Mouse (Mus musculus) embryonic stem cell, embryonic (primary cell): Measurements from ENCODE around the gene Glra1.

ENCODE experiments used
- CTCF ChIA-PET, 4 experiments: fragments of 300-600 bp in 2 of 4; fragments of 350-600 bp in 2 of 4; sonication (Branson Sonifier 250); formaldehyde crosslinking; loops; one replicate each; lab custom pipeline; 2022; ENCODE audit warnings: inconsistent platforms in 2 of 4; lab: Charles Lee
- POLR2A ChIA-PET, 4 experiments: fragments of 300-600 bp in 2 of 4; fragments of 350-600 bp in 2 of 4; sonication (Branson Sonifier 250); formaldehyde crosslinking; loops; one replicate each; lab custom pipeline; 2022; ENCODE audit warnings: antibody characterized with exemption in 4 of 4, inconsistent platforms in 1 of 4; lab: Charles Lee

Gene Glra1

DNA sequence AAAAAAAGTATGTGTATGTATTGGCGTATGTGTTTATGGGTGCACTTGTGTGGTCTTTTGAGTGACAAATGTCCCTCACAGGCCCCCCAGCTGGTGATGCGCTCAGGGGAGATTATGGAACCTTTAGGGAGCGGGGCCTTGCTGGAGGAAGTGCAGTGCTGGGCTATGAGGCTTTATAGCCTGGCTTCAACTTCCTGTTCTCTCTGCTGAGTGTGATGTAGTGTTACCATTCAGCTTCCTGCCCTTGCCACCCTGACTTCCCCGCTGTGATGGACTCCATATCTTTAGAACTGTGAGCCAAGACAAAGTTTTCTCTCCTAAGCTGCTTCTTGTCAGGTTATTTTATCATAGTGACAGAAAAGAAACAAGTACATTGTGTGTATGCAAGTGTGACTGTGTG, 65.3 kb downstream of the Glra1 start:
- CTCF ChIA-PET = interaction anchor here in 3 of 4 experiments (0.7 to 0.8 kb wide), 3 partner anchors 24 to 1060 kb away, joined by 3 read pairs; no protein-coding TSS in a partner anchor
- POLR2A ChIA-PET = interaction anchor here in 2 of 4 experiments (0.6 to 0.7 kb wide), 4 partner anchors 9 to 1914 kb away, joined by 3 to 5 read pairs (median 4); no protein-coding TSS in a partner anchor

DNA sequence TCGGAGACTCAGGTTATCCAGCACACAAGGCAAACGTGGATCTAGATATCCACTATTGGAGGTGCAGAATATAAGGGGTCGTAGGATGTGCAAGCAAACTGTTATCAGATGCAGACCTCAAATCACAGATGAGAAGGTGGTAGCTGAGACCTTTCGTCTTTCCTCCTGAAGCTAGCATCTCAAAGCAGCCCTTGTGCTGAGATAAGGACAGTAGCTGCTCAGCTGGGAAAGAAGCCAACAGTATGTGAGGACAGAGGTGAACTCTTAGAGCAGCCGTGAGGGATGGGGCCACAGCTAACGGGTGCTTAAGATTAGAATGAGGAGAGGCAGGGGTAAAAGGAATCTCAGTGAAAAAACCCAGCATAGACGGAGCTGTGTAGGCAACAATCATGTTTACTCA, 65.9 kb downstream of the Glra1 start:
- CTCF ChIA-PET = interaction anchor here in 3 of 4 experiments (0.7 to 0.8 kb wide), 3 partner anchors 23 to 1061 kb away, joined by 3 read pairs; no protein-coding TSS in a partner anchor
- POLR2A ChIA-PET = interaction anchor here in 2 of 4 experiments (0.6 to 0.7 kb wide), 4 partner anchors 10 to 1913 kb away, joined by 3 to 5 read pairs (median 4); no protein-coding TSS in a partner anchor

DNA sequence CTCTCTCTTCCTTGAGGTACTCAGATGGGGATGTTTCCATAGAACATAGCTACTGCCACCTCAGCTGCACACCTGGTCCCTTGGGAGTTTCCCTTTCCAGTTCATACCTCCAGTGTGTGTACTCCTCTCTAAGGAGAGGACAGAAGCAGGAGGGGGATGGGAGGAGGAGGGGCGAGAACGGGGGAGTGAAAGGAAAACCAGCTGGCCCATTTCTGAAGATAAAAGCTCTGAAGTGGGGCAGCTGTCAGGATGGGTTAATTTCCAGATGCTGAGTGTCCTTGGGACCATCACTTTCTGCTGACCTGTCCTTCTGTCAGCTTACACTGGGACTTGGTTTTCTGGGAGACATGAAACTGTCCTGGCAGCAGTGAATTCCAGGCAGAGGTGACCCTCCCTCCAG, 73.2 kb downstream of the Glra1 start:
- POLR2A ChIA-PET = no interaction called here

DNA sequence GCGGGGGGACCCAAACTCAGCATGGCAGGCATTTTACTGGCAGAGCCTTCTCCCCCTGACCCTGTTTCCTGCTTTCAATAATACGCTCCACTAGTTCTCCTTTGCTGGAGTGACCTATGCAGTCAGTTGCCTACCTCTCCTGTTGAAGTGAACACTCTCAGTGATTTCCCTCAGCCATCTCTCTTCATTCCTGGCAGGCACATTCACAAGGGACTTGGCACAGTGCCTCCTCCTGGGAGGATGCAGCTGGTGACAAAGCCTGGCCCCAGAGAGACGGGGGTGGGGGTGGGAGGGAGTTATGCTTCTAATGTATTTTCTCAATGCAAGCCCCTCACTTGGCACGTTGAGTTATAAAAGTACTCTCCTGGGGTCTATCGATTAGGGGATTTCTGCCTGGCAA, 74.6 kb downstream of the Glra1 start:
- POLR2A ChIA-PET = no interaction called here
- CTCF ChIA-PET = interaction anchor here in 1 of 4 experiments (0.6 kb wide), 1 partner anchor 485 kb away, joined by 7 read pairs; no protein-coding TSS in a partner anchor

More for the DNA sequence above, 73.2 kb downstream of the Glra1 start:
- CTCF ChIA-PET = interaction anchor here in 2 of 4 experiments (0.6 kb wide), 2 partner anchors 537 to 582 kb away, joined by 3 to 4 read pairs; no protein-coding TSS in a partner anchor

DNA sequence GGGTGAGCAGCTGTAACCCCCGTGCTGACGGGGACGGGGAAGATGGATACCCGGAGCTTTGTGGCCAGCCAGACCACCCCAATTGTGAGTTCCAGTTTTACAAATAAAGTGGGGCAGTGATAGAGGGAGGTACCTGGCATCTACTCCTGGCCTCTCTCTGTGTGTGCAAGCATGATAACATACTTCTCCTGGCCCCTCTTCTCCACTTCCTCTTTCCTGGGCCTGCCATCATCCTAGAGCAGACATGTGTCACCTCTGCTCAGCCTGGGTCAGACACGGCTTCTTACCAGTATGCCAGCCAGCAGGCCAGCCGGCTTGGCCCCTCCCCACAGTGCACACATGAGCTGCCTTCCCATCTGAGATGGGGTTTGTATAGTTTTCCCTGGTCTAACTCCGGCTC, 77.3 kb downstream of the Glra1 start:
- POLR2A ChIA-PET = no interaction called here
- CTCF ChIA-PET = interaction anchor here in 2 of 4 experiments (0.6 to 2.0 kb wide), 3 partner anchors 10 to 31 kb away, joined by 3 to 4 read pairs (median 3); no protein-coding TSS in a partner anchor

DNA sequence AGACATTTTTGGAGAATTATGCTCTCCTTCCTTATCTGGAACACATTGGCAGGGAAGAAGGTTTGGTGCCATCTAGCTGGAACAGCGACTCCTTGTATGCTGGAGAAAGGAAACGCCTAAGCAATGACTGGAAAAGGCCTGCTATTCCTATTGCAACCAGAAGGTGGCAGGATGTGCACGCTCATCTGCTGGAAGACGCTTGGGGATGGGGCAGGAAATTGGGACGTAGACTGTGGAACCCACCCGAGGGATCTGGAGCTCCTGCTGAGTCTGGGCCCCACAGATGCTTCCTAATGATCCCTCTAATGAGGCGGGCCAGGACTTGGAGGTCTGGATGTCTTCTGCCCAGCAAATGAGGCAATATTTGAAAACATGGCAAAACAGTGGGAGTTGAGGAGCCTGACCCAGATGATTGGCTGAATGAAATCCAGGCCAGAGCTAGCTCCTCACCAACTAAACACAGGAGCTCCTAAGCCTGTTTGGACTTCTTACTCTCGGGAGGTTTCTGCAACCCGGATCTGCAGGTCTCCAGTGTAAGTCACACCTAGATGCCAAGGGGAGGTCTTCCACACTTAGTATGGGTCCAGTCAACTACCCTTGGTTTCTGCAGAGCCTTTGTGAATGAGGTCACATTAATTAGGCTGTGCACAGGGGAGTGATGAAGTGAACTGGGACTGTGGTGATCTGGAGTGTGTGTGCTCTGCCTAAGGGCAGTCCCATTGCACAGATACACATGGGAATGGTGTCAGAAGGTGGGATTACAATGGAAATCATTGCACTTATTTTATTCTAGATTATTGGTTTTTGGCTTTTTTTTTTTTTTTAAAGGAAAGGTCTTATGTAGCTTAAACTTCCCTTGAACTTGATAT, 89.0 kb downstream of the Glra1 start:
- ChIA-PET POLR2A (interaction anchor here in 2 of 4 experiments (0.5 to 1.5 kb wide), 7 partner anchors 11 to 427 kb away, joined by 3 to 4 read pairs (median 3); partner anchors contain the start of gene Glra1 (in 1 of the 2)), CTCF (interaction anchor here (0.5 to 2.9 kb wide), 39 partner anchors 10 to 1148 kb away, joined by 3 to 39 read pairs (median 4); no protein-coding TSS in a partner anchor)

DNA sequence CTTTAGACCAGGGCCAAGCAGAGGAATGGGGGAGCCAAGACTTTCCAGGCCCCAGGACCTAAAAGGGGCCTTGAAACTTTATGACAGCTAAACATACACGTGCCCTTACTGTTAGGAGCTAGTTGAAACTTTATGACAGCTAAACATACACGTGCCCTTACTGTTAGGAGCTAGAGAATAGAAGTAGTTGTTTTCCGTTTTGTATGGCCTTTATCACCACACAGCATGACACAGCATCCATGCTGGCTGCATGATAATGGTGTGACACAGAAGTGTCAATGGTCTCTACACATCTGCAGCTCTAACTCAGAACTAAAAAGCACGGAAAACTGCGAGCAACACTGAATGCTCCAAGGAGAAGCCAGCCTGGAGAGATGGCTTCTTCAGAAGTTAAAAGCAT, 90.3 kb downstream of the Glra1 start:
- CTCF ChIA-PET = interaction anchor here in 1 of 4 experiments (1.1 to 1.8 kb wide), 2 partner anchors 12 to 590 kb away, joined by 3 to 4 read pairs; no protein-coding TSS in a partner anchor
- POLR2A ChIA-PET = no interaction called here

DNA sequence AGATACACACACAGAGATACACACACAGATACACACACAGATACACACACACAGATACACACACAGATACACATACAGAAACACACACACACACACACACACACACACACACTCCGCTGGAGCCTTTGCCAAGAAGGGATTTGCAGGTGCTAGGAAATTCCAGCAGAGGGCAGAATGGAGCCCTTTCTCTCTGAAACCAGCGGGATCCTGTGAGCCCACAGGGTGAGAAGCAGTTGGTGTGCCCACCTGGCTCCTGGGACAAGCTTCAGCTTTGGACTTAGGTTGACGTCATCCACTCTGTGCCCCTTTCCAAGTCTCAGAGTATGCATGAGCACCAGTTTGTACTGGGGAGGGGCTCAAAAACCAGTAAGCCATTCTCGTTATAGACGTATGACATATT, 96.6 kb downstream of the Glra1 start:
- CTCF ChIA-PET = interaction anchor here in 2 of 4 experiments (0.6 to 0.7 kb wide), 3 partner anchors 8 to 222 kb away, joined by 3 read pairs; partner anchors contain the start of gene G3bp1 (in 1 of the 2)
- POLR2A ChIA-PET = interaction anchor here in 1 of 4 experiments (0.8 kb wide), 1 partner anchor 9 kb away, joined by 3 read pairs; no protein-coding TSS in a partner anchor

DNA sequence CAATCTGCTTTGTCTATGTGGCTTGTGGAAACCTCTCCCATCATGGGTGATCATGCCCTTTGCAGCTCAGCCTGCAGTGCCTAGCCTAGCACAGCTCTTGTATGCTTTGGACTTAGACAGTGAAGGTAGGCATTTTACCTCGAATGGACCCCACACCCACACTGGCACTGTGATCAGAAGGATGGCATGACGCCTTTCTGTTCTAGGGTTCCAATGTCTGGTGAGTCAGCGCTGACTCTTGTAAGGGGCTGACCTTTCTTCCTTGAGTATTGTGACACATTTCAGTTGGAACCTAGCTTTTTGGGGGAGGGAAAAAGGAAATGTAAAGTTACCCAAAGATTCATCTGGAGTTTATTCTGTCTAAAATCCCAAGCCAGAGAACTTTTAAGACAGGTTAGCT, 102.5 kb downstream of the Glra1 start:
- ChIA-PET CTCF (interaction anchor here in 2 of 4 experiments (0.5 to 1.4 kb wide), 2 partner anchors 8 to 23 kb away, joined by 4 to 5 read pairs; no protein-coding TSS in a partner anchor), POLR2A (interaction anchor here in 3 of 4 experiments (0.6 to 8.5 kb wide), 8 partner anchors 8 to 587 kb away, joined by 3 to 74 read pairs (median 3); partner anchors contain the start of gene G3bp1 (in 1 of the 3))

DNA sequence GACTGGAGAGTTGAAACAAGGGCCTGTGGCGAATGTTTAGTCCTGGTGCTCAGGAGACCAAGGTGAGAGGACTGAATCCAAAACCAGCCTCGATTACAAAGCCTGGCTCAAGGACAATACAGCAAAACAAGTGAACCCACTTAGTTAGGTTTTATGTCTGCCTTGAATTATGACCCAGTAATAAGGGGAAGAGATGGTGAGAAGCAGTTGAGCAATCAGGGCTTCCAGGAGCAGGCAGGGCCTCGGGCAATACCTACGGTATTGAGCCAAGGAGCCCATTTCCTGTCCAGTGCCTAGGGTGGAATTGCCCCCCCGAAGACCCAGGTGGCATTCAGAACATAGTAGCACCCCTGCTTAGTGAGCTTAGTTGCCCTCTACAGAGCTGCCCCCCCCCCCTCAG, 105.1 kb downstream of the Glra1 start:
- CTCF ChIA-PET = interaction anchor here in 2 of 4 experiments (0.6 to 1.9 kb wide), 7 partner anchors 9 to 1733 kb away, joined by 3 to 7 read pairs (median 4); partner anchors contain the start of gene Irf1 (in 1 of the 2)
- POLR2A ChIA-PET = interaction anchor here (0.5 to 8.5 kb wide), 23 partner anchors 9 to 580 kb away, joined by 3 to 74 read pairs (median 4); partner anchors contain the start of genes G3bp1 (in 3 of the 4) and Atox1 (in 1 of the 4)

DNA sequence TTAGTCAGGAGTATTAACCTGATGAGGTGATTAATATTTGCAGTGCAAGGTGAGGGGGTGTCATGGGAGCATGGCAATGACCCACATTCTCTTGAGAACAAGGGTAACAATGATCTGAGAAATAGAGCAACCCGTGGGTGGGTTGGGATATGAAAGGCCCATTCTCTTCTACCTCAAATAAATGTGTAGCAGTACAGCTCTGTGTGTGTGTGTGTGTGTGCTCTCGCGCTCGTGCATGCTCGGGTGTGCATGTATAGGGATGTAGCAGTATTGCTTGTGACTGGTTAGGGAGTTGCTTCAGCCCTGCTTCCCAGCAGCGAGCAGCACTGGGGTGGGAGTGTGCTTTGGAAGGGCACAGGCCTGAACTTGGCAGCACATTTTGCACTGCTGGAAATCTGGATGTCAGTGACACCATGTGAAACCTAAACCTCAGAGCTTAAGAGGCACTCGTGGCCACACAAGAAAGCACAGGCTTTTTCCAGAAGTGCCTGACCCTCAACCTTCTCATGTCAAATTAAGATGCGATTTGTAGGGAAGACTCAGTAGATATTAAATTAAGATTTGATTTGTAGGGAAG, 106.0 kb downstream of the Glra1 start:
- ChIA-PET POLR2A (interaction anchor here in 3 of 4 experiments (0.5 to 8.5 kb wide), 11 partner anchors 10 to 50 kb away, joined by 3 to 74 read pairs (median 11); partner anchors contain the start of gene G3bp1 (in 3 of the 3)), CTCF (interaction anchor here in 2 of 4 experiments (0.6 to 1.9 kb wide), 3 partner anchors 17 to 291 kb away, joined by 4 to 7 read pairs (median 4); no protein-coding TSS in a partner anchor)

DNA sequence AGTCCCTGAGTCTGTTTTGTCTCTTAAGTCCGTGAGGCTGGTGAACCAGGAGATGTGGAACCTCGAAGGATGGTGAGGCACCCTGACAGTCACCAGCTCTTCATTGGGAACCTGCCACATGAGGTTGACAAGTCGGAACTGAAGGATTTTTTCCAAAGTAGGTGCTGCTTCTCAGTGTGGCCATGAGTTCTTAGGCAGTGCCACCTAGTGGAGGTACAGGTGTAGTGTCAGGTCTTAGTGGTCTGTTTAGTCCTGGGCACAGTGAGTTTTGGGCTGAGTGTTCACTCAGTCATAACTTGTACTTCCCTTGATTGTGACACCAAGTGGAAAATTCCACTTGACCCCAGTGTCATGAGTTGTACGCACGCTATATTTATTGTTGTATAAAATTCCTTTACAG, 110.1 kb downstream of the Glra1 start:
- POLR2A ChIA-PET = interaction anchor here in 2 of 4 experiments (0.6 to 10.3 kb wide), 13 partner anchors 7 to 30 kb away, joined by 3 to 74 read pairs (median 5); partner anchors contain the start of gene G3bp1 (in 2 of the 2)
- CTCF ChIA-PET = interaction anchor here in 3 of 4 experiments (0.6 to 2.0 kb wide), 9 partner anchors 8 to 93 kb away, joined by 3 to 8 read pairs (median 4); partner anchors contain the start of gene Atox1 (in 1 of the 3)

DNA sequence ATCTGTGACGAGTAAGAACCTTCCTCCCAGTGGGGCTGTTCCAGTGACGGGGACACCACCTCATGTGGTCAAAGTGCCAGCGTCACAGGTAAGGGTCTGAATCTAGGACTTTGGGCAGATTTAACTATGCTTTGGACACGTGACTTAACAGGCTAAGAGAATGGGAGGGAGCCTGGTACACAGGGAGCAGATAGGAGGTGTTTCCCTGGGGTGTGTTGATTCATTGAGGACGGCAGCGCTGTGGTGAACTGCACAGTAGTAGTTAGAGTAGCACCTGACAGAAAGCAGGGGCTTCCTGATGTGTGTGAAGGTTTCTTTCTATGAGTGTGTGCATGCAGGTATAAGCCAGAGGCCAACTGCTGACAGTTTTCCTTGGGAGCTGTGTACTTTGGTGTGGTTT, 111.8 kb downstream of the Glra1 start:
- CTCF ChIA-PET = interaction anchor here in 1 of 4 experiments (1.1 kb wide), 1 partner anchor 14 kb away, joined by 5 read pairs; no protein-coding TSS in a partner anchor
- POLR2A ChIA-PET = interaction anchor here in 3 of 4 experiments (0.5 to 20.3 kb wide), 10 partner anchors 8 to 27 kb away, joined by 3 to 501 read pairs (median 6); partner anchors contain the start of gene G3bp1 (in 2 of the 3)

DNA sequence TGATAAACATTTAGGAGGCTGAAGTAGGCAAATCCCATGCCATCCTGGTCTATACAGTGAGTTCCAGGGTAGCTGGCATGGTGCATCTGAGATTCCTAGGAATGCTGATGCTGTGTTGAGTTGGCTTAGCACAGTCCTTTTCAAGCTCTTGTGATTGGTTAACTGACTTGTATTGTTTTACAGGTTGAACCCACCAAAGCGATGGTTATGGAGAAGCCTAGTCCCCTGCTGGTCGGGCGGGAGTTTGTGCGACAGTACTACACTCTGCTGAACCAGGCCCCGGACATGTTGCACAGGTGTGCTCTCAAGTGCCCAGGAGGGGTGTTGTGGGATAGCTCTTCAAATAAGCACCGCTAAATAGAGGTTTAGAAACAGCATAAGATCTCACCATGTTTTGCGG, 122.6 kb downstream of the Glra1 start:
- CTCF ChIA-PET = interaction anchor here in 3 of 4 experiments (0.6 to 1.6 kb wide), 8 partner anchors 10 to 38 kb away, joined by 3 to 8 read pairs (median 3); partner anchors contain the start of gene G3bp1 (in 1 of the 3)
- POLR2A ChIA-PET = interaction anchor here (0.5 to 20.3 kb wide), 17 partner anchors 8 to 251 kb away, joined by 3 to 501 read pairs (median 7); partner anchors contain the start of genes G3bp1 (in 3 of the 4) and Atox1 (in 2 of the 4)

DNA sequence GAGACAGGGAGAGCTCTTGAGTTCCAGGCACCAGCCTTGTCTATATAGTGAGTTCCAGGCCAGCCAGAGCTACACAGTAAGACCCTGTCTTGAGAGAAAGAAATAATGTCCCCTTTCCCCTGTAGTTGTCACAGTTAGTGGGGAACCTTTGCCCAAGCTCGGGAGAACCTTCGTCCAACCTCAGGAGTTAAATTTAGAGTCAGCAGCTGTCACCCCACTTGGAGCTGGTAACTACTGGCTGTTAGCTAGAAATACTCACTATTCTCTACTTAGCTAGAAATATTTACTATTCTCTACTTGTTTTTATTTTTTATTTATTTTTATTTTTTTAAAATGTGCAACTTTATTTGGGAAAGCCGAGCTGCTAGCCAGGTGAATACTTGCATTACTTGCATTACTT, 134.8 kb downstream of the Glra1 start:
- ChIA-PET POLR2A (interaction anchor here (0.5 to 13.8 kb wide), 16 partner anchors 11 to 687 kb away, joined by 3 to 501 read pairs (median 5); partner anchors contain the start of genes Atox1 (in 3 of the 4), Sparc (in 2 of the 4) and Cdc42se2 (in 1 of the 4)), CTCF (interaction anchor here in 2 of 4 experiments (0.5 to 1.3 kb wide), 2 partner anchors 83 to 95 kb away, joined by 3 to 6 read pairs; no protein-coding TSS in a partner anchor)

DNA sequence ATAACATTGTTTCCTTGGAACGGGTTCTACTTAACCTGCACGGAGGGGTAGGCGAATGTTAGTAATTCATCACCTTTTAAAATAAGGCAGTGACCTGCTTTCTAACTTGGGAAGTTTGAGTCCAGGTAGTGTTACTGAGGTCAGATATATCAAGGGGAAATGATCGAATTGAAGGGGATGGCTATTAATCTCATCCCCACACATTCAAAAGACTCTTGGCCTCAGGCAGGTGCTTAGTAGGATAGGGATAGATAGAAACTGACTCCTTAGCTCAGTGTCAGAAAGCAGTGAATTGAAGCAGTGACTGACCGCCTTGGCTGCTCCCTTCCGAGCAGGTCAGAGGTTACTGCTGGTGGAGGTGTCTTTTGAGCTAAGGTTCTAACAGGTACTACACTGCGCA, 136.5 kb downstream of the Glra1 start:
- ChIA-PET POLR2A (interaction anchor here (0.6 to 13.8 kb wide), 20 partner anchors 10 to 836 kb away, joined by 3 to 501 read pairs (median 7); partner anchors contain the start of genes Atox1 (in 3 of the 4) and Sparc (in 1 of the 4)), CTCF (interaction anchor here in 2 of 4 experiments (0.6 to 1.5 kb wide), 2 partner anchors 39 to 84 kb away, joined by 5 to 7 read pairs; no protein-coding TSS in a partner anchor)

DNA sequence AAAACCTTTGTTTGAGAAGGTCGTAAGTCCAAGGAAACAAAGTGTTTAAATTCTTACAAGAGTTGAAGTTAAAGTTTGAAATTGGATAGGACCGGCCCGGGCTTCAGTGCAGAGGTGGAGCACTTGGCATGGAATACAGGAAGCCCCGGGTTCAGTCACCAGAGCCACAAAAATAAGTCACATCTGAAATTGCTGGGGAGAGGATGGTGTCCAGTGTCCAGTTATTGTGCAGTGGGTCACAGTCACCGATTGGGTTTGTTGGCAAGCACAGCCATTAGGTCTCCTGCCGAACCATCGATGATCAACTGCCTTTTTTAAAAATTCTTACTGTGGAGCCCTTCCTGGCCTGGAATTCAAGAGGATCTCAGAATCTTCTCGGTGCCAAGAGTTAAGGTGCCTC, 137.2 kb downstream of the Glra1 start:
- POLR2A ChIA-PET = interaction anchor here (0.7 to 13.8 kb wide), 37 partner anchors 10 to 394 kb away, joined by 3 to 501 read pairs (median 21); partner anchors contain the start of genes Atox1 (in 4 of the 4), Sparc (in 2 of the 4), Ccdc69 (in 1 of the 4) and Glra1 (in 1 of the 4)
- CTCF ChIA-PET = no interaction called here
